Mouse (Mus musculus) embryonic fibroblast, embryonic 13.5 days (primary cell): ENCODE results near the gene Tep1.

Source experiments
- CTCF ChIP-seq: IDR thresholded peaks from 2 replicates; pipeline ENCODE4 v1.5.1; 2011; ENCODE audit warnings: mild to moderate bottlenecking, control low read depth, low read length, moderate library complexity, borderline replicate concordance; ENCODE audit not compliant: insufficient read depth
- POLR2A ChIP-seq: IDR thresholded peaks from 2 replicates; pipeline ENCODE4 v1.6.1; 2011; ENCODE audit warnings: low read depth, mild to moderate bottlenecking, control low read depth, low read length, moderate library complexity

DNA sequence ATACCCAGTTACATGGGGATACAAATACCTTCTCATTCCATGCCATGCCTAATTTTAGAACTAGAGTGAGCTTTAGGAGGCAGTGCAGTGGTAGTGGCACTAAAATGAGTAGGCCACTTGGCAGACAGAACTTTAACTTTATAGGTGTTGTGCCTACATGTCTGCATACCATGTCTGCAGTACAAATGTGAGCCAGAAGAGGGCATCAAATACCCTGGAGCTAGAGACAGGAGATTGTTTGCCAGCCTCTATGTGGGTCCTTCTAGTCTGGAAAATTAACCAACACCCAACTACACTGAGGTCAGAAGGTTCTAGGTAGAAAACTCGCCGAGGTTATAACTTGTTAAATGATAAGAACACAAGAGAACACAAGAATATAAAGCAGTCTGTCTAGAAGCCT lies 71.8 kb downstream of the Tep1 start:
- TF ChIP-seq CTCF, result no peak
- no peak for TF ChIP-seq POLR2A
